Mouse (Mus musculus) thymus, adult 2 months (tissue): ENCODE results near the gene Ocel1. TPM values are rescaled to one million over a fixed set of nuclear protein-coding genes. Genes with fewer than 3 reads are reported as not detected.
A peak's percentile ranks its signal among the peaks of the same experiment; 100 is the strongest.

Source experiments
- DNase-seq: peaks from one replicate; pipeline ENCODE4 v3.0.0; 2021
- H3K27ac ChIP-seq: fragments of 200-500 bp; 2 replicates; pipeline ENCODE4 v1.5.1; 2012; ENCODE audit warnings: low read length, control low read depth; ENCODE audit not compliant: control insufficient read depth, insufficient read depth
- H3K27me3 ChIP-seq: fragments of 200-500 bp; 2 replicates; pipeline ENCODE4 v1.6.1; 2012; ENCODE audit warnings: mild to moderate bottlenecking, low read length, moderate library complexity, mixed read lengths; ENCODE audit not compliant: control insufficient read depth, insufficient read depth
- H3K36me3 ChIP-seq: fragments of 200-500 bp; 2 replicates; pipeline ENCODE4 v1.6.1; 2012; ENCODE audit warnings: mild to moderate bottlenecking, low read length, moderate library complexity; ENCODE audit not compliant: control insufficient read depth, insufficient read depth
- H3K4me1 ChIP-seq: fragments of 200-500 bp; replicated peaks from 2 replicates; pipeline ENCODE4 v1.6.1; 2012; ENCODE audit warnings: low read length; ENCODE audit not compliant: control insufficient read depth, insufficient read depth
- H3K4me3 ChIP-seq: fragments of 200-500 bp; 2 replicates; pipeline ENCODE4 v1.5.1; 2012; ENCODE audit warnings: mild to moderate bottlenecking, low read length, control low read depth, moderate library complexity; ENCODE audit not compliant: control insufficient read depth, insufficient read depth
- CTCF ChIP-seq: fragments of 200-500 bp; IDR thresholded peaks from 2 replicates; pipeline ENCODE4 v1.5.1; 2012; ENCODE audit warnings: mild to moderate bottlenecking, control low read depth, low read length, moderate library complexity, borderline replicate concordance; ENCODE audit not compliant: control insufficient read depth, poor library complexity, insufficient read depth; ENCODE audit errors: extremely low read depth
- POLR2A ChIP-seq: fragments of 200-500 bp; IDR thresholded peaks from 2 replicates; pipeline ENCODE4 v1.6.1; 2012; ENCODE audit warnings: mild to moderate bottlenecking, low read length, control low read depth, moderate library complexity; ENCODE audit not compliant: control insufficient read depth, poor library complexity, insufficient read depth; ENCODE audit errors: extremely low read depth
- WGBS: fragments of 180-500 bp; shearing (Covaris S2); methylation state at CpG from one replicate; pipeline ENCODE4 v1.1.7; 2018; 5-methylcytosine and 5-hydroxymethylcytosine counted together
- polyA plus RNA-seq: library from polyadenylated mRNA; depleted of rRNA; stranded (reverse); fragments of >200 nt; gene quantifications from 2 replicates; pipeline ENCODE4 v1.2.3, GENCODE M21; 2012

The Ocel1 gene
- polyA plus RNA-seq, 1 experiment, result 34.9 TPM

- no peak overlapping the region for H3K27ac ChIP-seq
- H3K36me3 ChIP-seq, result peaks cover 8% of the 10 kb centered on the region; the same call in 1 of the 2 replicates
- DNase-seq, result no peak
- H3K27me3 ChIP-seq, result no peaks in the 10 kb centered on the region
- no peak overlapping the region for H3K4me3 ChIP-seq
- peaks cover 13% of the 10 kb centered on the region for H3K4me1 ChIP-seq
- 84% methylated on average over 10 of the region's 10 CpGs for WGBS
- no peak for TF ChIP-seq POLR2A
- TF ChIP-seq CTCF, result no peak
These were observed 24.0 kb downstream of the Ocel1 start for GRCm38 (mm10) chr8:71395071-71395470.

- TF ChIP-seq CTCF, result no peak
- no peak for TF ChIP-seq POLR2A
- H3K27ac ChIP-seq, result no peak within 1 kb of the TSS
- H3K27me3 ChIP-seq, result no peaks in the 10 kb centered on the region
- H3K4me1 ChIP-seq, result peaks cover 13% of the 10 kb centered on the region
- DNase-seq, result no peak
- H3K4me3 ChIP-seq, result 0 out of 2 replicates have a peak within 1 kb of the TSS, but pooled peaks have one; percentile 1
- H3K36me3 ChIP-seq, result peaks cover 8% of the 10 kb centered on the region; the same call in 1 of the 2 replicates
- 91% methylated on average over 9 of the region's 9 CpGs for WGBS
These were observed 24.5 kb downstream of the Ocel1 start, which contains the start of gene Ushbp1 for GRCm38 (mm10) chr8:71395629-71396028. Gene Ushbp1, minus strand, starts transcription at chr8:71395802.

- under 1% methylated on average over 34 of the region's 34 CpGs for WGBS
- DNase-seq, result peak; percentile 89
- Histone ChIP-seq H3K27ac (no peak within 1 kb of the TSS), H3K4me3 (peak within 1 kb of the TSS; percentile 81), H3K4me1 (peaks cover 13% of the 10 kb centered on the region), H3K36me3 (peaks cover 8% of the 10 kb centered on the region; the same call in 1 of the 2 replicates), H3K27me3 (no peaks in the 10 kb centered on the region)
- TF ChIP-seq CTCF, result 0 out of 2 replicates have a peak, but pooled peaks have one; percentile 42
- peak; percentile 79 for TF ChIP-seq POLR2A
These were observed 25.7 kb downstream of the Ocel1 start, which contains the start of gene Babam1 for GRCm38 (mm10) chr8:71396639-71397305. Gene Babam1, plus strand, starts transcription at chr8:71396861.

- no peak for DNase-seq
- 89% methylated on average over 12 of the region's 12 CpGs for WGBS
- Histone ChIP-seq H3K4me1 (peaks cover 13% of the 10 kb centered on the region), H3K36me3 (peaks cover 8% of the 10 kb centered on the region; the same call in 1 of the 2 replicates), H3K27ac (no peak overlapping the region), H3K27me3 (no peaks in the 10 kb centered on the region), H3K4me3 (0 out of 2 replicates have a peak overlapping the region, but pooled peaks have one; percentile 7)
- TF ChIP-seq POLR2A (no peak), CTCF (no peak)
These were observed 26.6 kb downstream of the Ocel1 start for GRCm38 (mm10) chr8:71397701-71398100.

- WGBS, result 95% methylated on average over 2 of the region's 2 CpGs
- H3K4me3 ChIP-seq, result no peak overlapping the region
- peaks cover 8% of the 10 kb centered on the region; the same call in 1 of the 2 replicates for H3K36me3 ChIP-seq
- H3K4me1 ChIP-seq, result peaks cover 16% of the 10 kb centered on the region
- H3K27ac ChIP-seq, result no peak overlapping the region
- TF ChIP-seq POLR2A (no peak), CTCF (no peak)
- H3K27me3 ChIP-seq, result no peaks in the 10 kb centered on the region
- DNase-seq, result no peak
These were observed 29.7 kb downstream of the Ocel1 start for GRCm38 (mm10) chr8:71400826-71401225.

- Histone ChIP-seq H3K36me3 (peaks cover 8% of the 10 kb centered on the region; the same call in 1 of the 2 replicates), H3K4me1 (peaks cover 18% of the 10 kb centered on the region), H3K27me3 (no peaks in the 10 kb centered on the region), H3K4me3 (no peak overlapping the region), H3K27ac (no peak overlapping the region)
- no peak for DNase-seq
- TF ChIP-seq POLR2A (no peak), CTCF (no peak)
These were observed 30.4 kb downstream of the Ocel1 start for GRCm38 (mm10) chr8:71401454-71401853.
